Mouse (Mus musculus): Measurements from ENCODE around the gene Gm9789.
"Not testable (repeated sequence)": the region's sequence is repeated elsewhere in the genome, so short reads cannot be mapped to it uniquely, and the experiment has no call there.

The Gm9789 gene

GRCm38 (mm10) chr16:89157652-89158051, at the start of gene Gm9789:
Gene Gm9789, plus strand, starts transcription at chr16:89157952.
- DNase-seq, result no peak

- DNase-seq, result no peak
Observed at GRCm38 (mm10) chr16:89140551-89140950, 17.2 kb upstream of the Gm9789 start, which contains the start of gene Gm6358. Gene Gm6358, plus strand, starts transcription at chr16:89140851.

- DNase-seq, result no peak
Observed at GRCm38 (mm10) chr16:89150786-89151185, 7.0 kb upstream of the Gm9789 start, which contains the start of gene Gm10061. Gene Gm10061, plus strand, starts transcription at chr16:89151086.

GRCm38 (mm10) chr16:89169190-89169589, 11.4 kb downstream of the Gm9789 start, which contains the start of gene Gm7735:
Gene Gm7735, plus strand, starts transcription at chr16:89169490.
- DNase-seq, result not testable (repeated sequence)

GRCm38 (mm10) chr16:89174435-89174834, 16.7 kb downstream of the Gm9789 start, which contains the start of gene 1110057P08Rik:
Gene 1110057P08Rik, plus strand, starts transcription at chr16:89174735.
- DNase-seq, result no peak

DNA sequence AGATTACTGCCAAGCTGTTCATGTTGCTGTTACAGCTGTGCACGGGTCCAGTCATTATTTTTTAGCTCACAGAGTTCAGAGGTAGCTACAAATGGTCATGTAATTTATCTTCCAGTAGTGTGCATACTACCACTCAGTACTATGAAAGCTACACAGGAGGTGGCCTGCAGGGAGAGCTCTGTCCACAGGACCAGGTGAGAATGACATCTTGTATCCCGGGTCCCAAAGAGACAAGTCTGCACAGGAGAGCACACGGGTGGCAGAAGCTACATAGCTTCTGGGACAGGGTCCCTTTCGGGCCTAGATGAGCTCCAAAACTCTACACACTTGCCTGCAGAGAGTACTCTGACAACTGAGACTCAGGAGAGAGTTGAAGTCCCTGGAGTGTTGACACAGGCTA, 30.9 kb downstream of the Gm9789 start:
- no peak for DNase-seq

DNA sequence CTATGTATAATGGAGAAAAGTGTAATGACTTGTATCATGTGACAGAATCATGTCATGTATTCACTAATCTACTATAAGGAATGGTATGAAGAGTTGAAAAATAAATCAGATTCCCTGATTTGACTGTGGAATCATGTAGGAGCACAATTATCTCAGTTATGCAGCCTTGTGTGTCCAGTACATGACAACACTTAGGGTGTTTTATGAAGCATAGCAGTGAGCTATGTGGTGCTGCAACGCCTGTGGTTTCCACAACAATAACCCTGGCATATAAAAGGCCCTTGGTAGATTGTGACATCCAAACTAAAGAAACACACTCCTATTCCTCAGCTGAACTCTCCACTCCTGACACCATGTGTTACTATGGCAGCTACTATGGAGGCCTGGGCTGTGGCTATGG, 47.8 kb downstream of the Gm9789 start, which contains the start of gene Krtap20-2:
TSS of gene Krtap20-2 (plus strand) at position 301 of the 400 bp plus-strand sequence.
- DNase-seq, result no peak

Data from lung, postnatal 4 days (tissue).